Mouse (Mus musculus) embryonic facial prominence, embryonic 15.5 days (tissue): Measurements from ENCODE around the gene Sort1. TPM values are rescaled to one million over a fixed set of nuclear protein-coding genes. Genes with fewer than 3 reads are reported as not detected.

Experiments used
- ATAC-seq: fragments of 200-750 bp; cut with Nextera tagmentation; 2 replicates; pipeline ENCODE4 v1.8.0; 2017; ENCODE audit warnings: low read depth, moderate TSS enrichment; ENCODE audit not compliant: insufficient number of reproducible peaks, low FRiP score, low TSS enrichment
- H3K27ac ChIP-seq: fragments of 300-500 bp; sonication (generic); replicated peaks from 2 replicates; pipeline ENCODE4 v1.5.1; 2015; ENCODE audit warnings: mild to moderate bottlenecking, inconsistent platforms
- H3K27me3 ChIP-seq: fragments of 300-500 bp; sonication (generic); 2 replicates; pipeline ENCODE4 v1.6.1; 2015; ENCODE audit warnings: inconsistent platforms
- H3K36me3 ChIP-seq: fragments of 300-500 bp; sonication (generic); 2 replicates; pipeline ENCODE4 v1.6.1; 2015; ENCODE audit warnings: mild to moderate bottlenecking, inconsistent platforms
- H3K4me1 ChIP-seq: fragments of 300-500 bp; sonication (generic); 2 replicates; pipeline ENCODE4 v1.6.1; 2015; ENCODE audit warnings: inconsistent platforms
- H3K4me2 ChIP-seq: fragments of 300-500 bp; sonication (generic); replicated peaks from 2 replicates; pipeline ENCODE4 v1.6.1; 2015; ENCODE audit warnings: mild to moderate bottlenecking, inconsistent platforms
- H3K4me3 ChIP-seq: fragments of 300-500 bp; sonication (generic); replicated peaks from 2 replicates; pipeline ENCODE4 v1.5.1; 2015; ENCODE audit warnings: mild to moderate bottlenecking, inconsistent platforms
- H3K9ac ChIP-seq: fragments of 300-500 bp; sonication (generic); 2 replicates; pipeline ENCODE4 v1.6.1; 2015; ENCODE audit warnings: inconsistent platforms
- H3K9me3 ChIP-seq: fragments of 300-500 bp; sonication (generic); replicated peaks from 2 replicates; pipeline ENCODE4 v1.6.1; 2016; ENCODE audit warnings: inconsistent platforms
- WGBS: fragments of 180-500 bp; shearing (Covaris S2); methylation state at CpG from one replicate; pipeline ENCODE4 v1.1.7; 2015; 5-methylcytosine and 5-hydroxymethylcytosine counted together
- polyA plus RNA-seq: library from polyadenylated mRNA; unstranded; fragments of >200 nt; fragmentation: Nextera tagmentation; extraction: Ambion mirVana; gene quantifications from 2 replicates; pipeline ENCODE4 v1.2.1, GENCODE M21; 2015

The Sort1 gene
- polyA plus RNA-seq, 1 experiment from 2014 or later: 13.9 TPM

GRCm38 (mm10) chr3:108314038-108314675 is 30.3 kb downstream of the Sort1 start:
- Histone ChIP-seq H3K4me3 (no peak overlapping the region), H3K4me1 (peaks cover 8% of the 10 kb centered on the region; the same call in 1 of the 2 replicates), H3K27ac (no peak overlapping the region), H3K9ac (no peak overlapping the region), H3K9me3 (no peaks in the 10 kb centered on the region), H3K27me3 (no peaks in the 10 kb centered on the region), H3K4me2 (no peak overlapping the region), H3K36me3 (no peaks in the 10 kb centered on the region)
- no peak for ATAC-seq
- 66% methylated on average over 8 of the region's 8 CpGs for WGBS

GRCm38 (mm10) chr3:108318517-108318916 is 34.6 kb downstream of the Sort1 start:
- WGBS: 36% methylated on average over 2 of the region's 2 CpGs
- no peaks in the 10 kb centered on the region for H3K36me3 ChIP-seq
- no peak overlapping the region for H3K4me2 ChIP-seq
- H3K9ac ChIP-seq: no peak overlapping the region
- H3K27ac ChIP-seq: no peak overlapping the region
- H3K9me3 ChIP-seq: no peaks in the 10 kb centered on the region
- H3K27me3 ChIP-seq: no peaks in the 10 kb centered on the region
- ATAC-seq: no peak
- H3K4me3 ChIP-seq: no peak overlapping the region
- H3K4me1 ChIP-seq: peaks cover 10% of the 10 kb centered on the region; the same call in 1 of the 2 replicates

- WGBS: 65% methylated on average over 4 of the region's 4 CpGs
Measured at GRCm38 (mm10) chr3:108321671-108322070, 37.8 kb downstream of the Sort1 start.

GRCm38 (mm10) chr3:108322136-108322535 is 38.3 kb downstream of the Sort1 start:
- Histone ChIP-seq H3K9me3 (no peaks in the 10 kb centered on the region), H3K27ac (no peak overlapping the region), H3K4me2 (no peak overlapping the region), H3K36me3 (no peaks in the 10 kb centered on the region), H3K4me3 (no peak overlapping the region), H3K4me1 (peaks cover 10% of the 10 kb centered on the region; the same call in 1 of the 2 replicates), H3K27me3 (no peaks in the 10 kb centered on the region), H3K9ac (no peak overlapping the region)
- no peak for ATAC-seq
- WGBS: 76% methylated on average over 4 of the region's 4 CpGs

More at GRCm38 (mm10) chr3:108321671-108322070, 37.8 kb downstream of the Sort1 start:
- no peak overlapping the region for H3K27ac ChIP-seq
- no peaks in the 10 kb centered on the region for H3K9me3 ChIP-seq
- no peak overlapping the region for H3K9ac ChIP-seq
- peaks cover 10% of the 10 kb centered on the region; the same call in 1 of the 2 replicates for H3K4me1 ChIP-seq
- no peak overlapping the region for H3K4me2 ChIP-seq
- ATAC-seq: no peak
- no peaks in the 10 kb centered on the region for H3K36me3 ChIP-seq
- H3K4me3 ChIP-seq: no peak overlapping the region
- H3K27me3 ChIP-seq: no peaks in the 10 kb centered on the region

GRCm38 (mm10) chr3:108322962-108323361 is 39.1 kb downstream of the Sort1 start:
- 89% methylated on average over 3 of the region's 3 CpGs for WGBS
- ATAC-seq: no peak
- H3K4me3 ChIP-seq: no peak overlapping the region

GRCm38 (mm10) chr3:108324837-108325236 is 41.0 kb downstream of the Sort1 start:
- Histone ChIP-seq H3K36me3 (peaks cover 6% of the 10 kb centered on the region; the same call in 1 of the 2 replicates), H3K27me3 (no peaks in the 10 kb centered on the region), H3K9me3 (no peaks in the 10 kb centered on the region), H3K4me1 (peaks cover 14% of the 10 kb centered on the region), H3K4me2 (no peak overlapping the region), H3K4me3 (no peak overlapping the region), H3K27ac (no peak overlapping the region), H3K9ac (no peak overlapping the region)
- 68% methylated on average over 4 of the region's 4 CpGs for WGBS
- no peak for ATAC-seq

More at GRCm38 (mm10) chr3:108322962-108323361, 39.1 kb downstream of the Sort1 start:
- Histone ChIP-seq H3K4me2 (no peak overlapping the region), H3K9ac (no peak overlapping the region), H3K4me1 (peaks cover 11% of the 10 kb centered on the region), H3K9me3 (no peaks in the 10 kb centered on the region), H3K27ac (no peak overlapping the region), H3K36me3 (peaks cover 6% of the 10 kb centered on the region; the same call in 1 of the 2 replicates), H3K27me3 (no peaks in the 10 kb centered on the region)

- no peaks in the 10 kb centered on the region for H3K27me3 ChIP-seq
- H3K36me3 ChIP-seq: peaks cover 6% of the 10 kb centered on the region; the same call in 1 of the 2 replicates
- no peak for ATAC-seq
- H3K4me2 ChIP-seq: no peak overlapping the region
- 91% methylated on average over 9 of the region's 9 CpGs for WGBS
- no peak overlapping the region for H3K4me3 ChIP-seq
- no peaks in the 10 kb centered on the region for H3K9me3 ChIP-seq
- H3K27ac ChIP-seq: no peak overlapping the region
- no peak overlapping the region for H3K9ac ChIP-seq
- H3K4me1 ChIP-seq: peaks cover 14% of the 10 kb centered on the region
Measured at GRCm38 (mm10) chr3:108325521-108325920, 41.6 kb downstream of the Sort1 start.

- 89% methylated on average over 8 of the region's 8 CpGs for WGBS
- Histone ChIP-seq H3K27ac (no peak overlapping the region), H3K9ac (no peak overlapping the region), H3K4me2 (no peak overlapping the region), H3K27me3 (no peaks in the 10 kb centered on the region), H3K4me1 (peaks cover 14% of the 10 kb centered on the region), H3K9me3 (no peaks in the 10 kb centered on the region), H3K4me3 (no peak overlapping the region), H3K36me3 (peaks cover 13% of the 10 kb centered on the region)
- ATAC-seq: no peak
Measured at GRCm38 (mm10) chr3:108327275-108327674, 43.4 kb downstream of the Sort1 start.

GRCm38 (mm10) chr3:108327916-108328315 is 44.0 kb downstream of the Sort1 start:
- peaks cover 17% of the 10 kb centered on the region for H3K36me3 ChIP-seq
- no peaks in the 10 kb centered on the region for H3K27me3 ChIP-seq
- WGBS: 55% methylated on average over 3 of the region's 3 CpGs
- ATAC-seq: no peak
- no peaks in the 10 kb centered on the region for H3K9me3 ChIP-seq
- H3K4me3 ChIP-seq: no peak overlapping the region
- peaks cover 12% of the 10 kb centered on the region for H3K4me1 ChIP-seq
- no peak overlapping the region for H3K9ac ChIP-seq
- H3K27ac ChIP-seq: peak overlapping the region; percentile 84
- peak overlapping the region; percentile 12; the same call in 1 of the 2 replicates for H3K4me2 ChIP-seq

GRCm38 (mm10) chr3:108328441-108328841 is 44.6 kb downstream of the Sort1 start:
- peak; percentile 75; the same call in 1 of the 2 replicates for ATAC-seq
- Histone ChIP-seq H3K4me2 (peak overlapping the region; percentile 12; the same call in 1 of the 2 replicates), H3K27me3 (no peaks in the 10 kb centered on the region)

GRCm38 (mm10) chr3:108330812-108331211 is 46.9 kb downstream of the Sort1 start:
- Histone ChIP-seq H3K9ac (no peak overlapping the region), H3K27ac (no peak overlapping the region), H3K4me1 (peaks cover 11% of the 10 kb centered on the region), H3K4me3 (no peak overlapping the region), H3K4me2 (no peak overlapping the region), H3K36me3 (peaks cover 31% of the 10 kb centered on the region), H3K9me3 (no peaks in the 10 kb centered on the region), H3K27me3 (no peaks in the 10 kb centered on the region)
- WGBS: 87% methylated on average over 6 of the region's 6 CpGs
- no peak for ATAC-seq

More at GRCm38 (mm10) chr3:108328441-108328841, 44.6 kb downstream of the Sort1 start:
- WGBS: 35% methylated on average over 9 of the region's 9 CpGs
- no peak overlapping the region for H3K4me3 ChIP-seq
- H3K36me3 ChIP-seq: peaks cover 17% of the 10 kb centered on the region
- H3K9me3 ChIP-seq: no peaks in the 10 kb centered on the region
- peak overlapping the region; percentile 84 for H3K27ac ChIP-seq
- H3K4me1 ChIP-seq: peaks cover 11% of the 10 kb centered on the region
- no peak overlapping the region for H3K9ac ChIP-seq

GRCm38 (mm10) chr3:108336878-108337277 is 53.0 kb downstream of the Sort1 start:
- H3K36me3 ChIP-seq: peaks cover 64% of the 10 kb centered on the region
- H3K9ac ChIP-seq: no peak overlapping the region
- H3K9me3 ChIP-seq: no peaks in the 10 kb centered on the region
- H3K27ac ChIP-seq: no peak overlapping the region
- no peak for ATAC-seq
- WGBS: 93% methylated on average over 5 of the region's 5 CpGs
- no peaks in the 10 kb centered on the region for H3K27me3 ChIP-seq
- no peaks in the 10 kb centered on the region for H3K4me1 ChIP-seq
- H3K4me3 ChIP-seq: no peak overlapping the region
- no peak overlapping the region for H3K4me2 ChIP-seq
